Mouse (Mus musculus) CH12.LX (cell line): ENCODE measurements around the gene Ube2f. TPM values are rescaled to one million over a fixed set of nuclear protein-coding genes. Genes with fewer than 3 reads are reported as not detected.

Experiments used
- DNase-seq: peaks from one replicate; pipeline ENCODE4 v3.0.0-alpha.2; 2013; ENCODE audit errors: extremely low read depth
- H3K27ac ChIP-seq: 2 replicates; pipeline ENCODE4 v1.5.1; 2012; ENCODE audit warnings: low read depth, mild to moderate bottlenecking, control low read depth, moderate library complexity; ENCODE audit not compliant: insufficient read depth
- H3K27me3 ChIP-seq: replicated peaks from 2 replicates; pipeline ENCODE3; 2012; ENCODE audit warnings: inconsistent platforms
- H3K36me3 ChIP-seq, 2 experiments: replicated peaks in 1 of 2; 2 replicates each; pipeline versions ENCODE3 to v1.6.1; 2012; ENCODE audit warnings: inconsistent platforms in 1 of 2, low read length in 1 of 2, mild to moderate bottlenecking in 1 of 2, mixed read lengths in 1 of 2, moderate library complexity in 1 of 2; ENCODE audit not compliant: control insufficient read depth in 1 of 2, insufficient read depth in 1 of 2
- H3K4me1 ChIP-seq, 2 experiments: 2 replicates each; pipeline ENCODE4 v1.6.1; 2012; ENCODE audit warnings: inconsistent platforms in 1 of 2, moderate library complexity in 1 of 2; ENCODE audit not compliant: insufficient read depth in 2 of 2, control insufficient read depth in 1 of 2
- H3K4me2 ChIP-seq: 2 replicates; pipeline ENCODE4 v1.6.1; 2012; ENCODE audit warnings: low read depth, mild to moderate bottlenecking, control low read depth; ENCODE audit not compliant: poor library complexity, insufficient read depth, severe bottlenecking
- H3K4me3 ChIP-seq, 3 experiments: fragments of 150-350 bp in 1 of 3; sonication (generic) in 1 of 3; replicated peaks in 1 of 3; 2 replicates each; pipeline versions ENCODE3 to v1.5.1; 2011 to 2012; ENCODE audit warnings: low read depth in 2 of 3, low read length in 2 of 3, mild to moderate bottlenecking in 2 of 3, moderate library complexity in 2 of 3, control low read depth in 1 of 3, improper control_type of control experiment in 1 of 3, inconsistent platforms in 1 of 3, mixed read lengths in 1 of 3; ENCODE audit not compliant: poor library complexity in 1 of 3
- H3K79me2 ChIP-seq: replicated peaks from 2 replicates; pipeline ENCODE4 v1.6.1; 2012; ENCODE audit warnings: mild to moderate bottlenecking, moderate library complexity; ENCODE audit not compliant: control insufficient read depth, poor library complexity, insufficient read depth, severe bottlenecking; ENCODE audit errors: extremely low read depth
- H3K9ac ChIP-seq: 2 replicates; pipeline ENCODE4 v1.6.1; 2012; ENCODE audit warnings: low read depth, mild to moderate bottlenecking, control low read depth, moderate library complexity; ENCODE audit not compliant: insufficient read depth
- H3K9me3 ChIP-seq: replicated peaks from 2 replicates; pipeline ENCODE3; 2012; ENCODE audit warnings: low read length, inconsistent platforms, mixed read lengths
- BHLHE40 ChIP-seq: IDR thresholded peaks from 2 replicates; pipeline ENCODE4 v1.6.1; 2011; ENCODE audit warnings: mild to moderate bottlenecking, low read depth, low read length, improper control_type of control experiment
- CHD1 ChIP-seq: IDR thresholded peaks from 2 replicates; pipeline ENCODE4 v1.6.1; 2012; ENCODE audit warnings: low read depth, low read length, improper control_type of control experiment, inconsistent platforms
- CTCF ChIP-seq, 2 experiments: IDR thresholded peaks in 1 of 2; conservative IDR thresholded peaks in 1 of 2; 2 replicates each; pipeline ENCODE4 v1.5.1; 2011 to 2012; ENCODE audit warnings: low read depth in 2 of 2, low read length in 2 of 2, improper control_type of control experiment in 1 of 2, inconsistent platforms in 1 of 2, mild to moderate bottlenecking in 1 of 2, moderate library complexity in 1 of 2
- EP300 ChIP-seq: IDR thresholded peaks from 2 replicates; pipeline ENCODE4 v1.6.1; 2011; ENCODE audit warnings: low read length, improper control_type of control experiment
- GABPA ChIP-seq: IDR thresholded peaks from 2 replicates; pipeline ENCODE4 v1.6.1; 2012; ENCODE audit warnings: low read depth, low read length, improper control_type of control experiment, inconsistent platforms; ENCODE audit not compliant: insufficient replicate concordance
- HCFC1 ChIP-seq: IDR thresholded peaks from 2 replicates; pipeline ENCODE4 v1.6.1; 2012; ENCODE audit warnings: low read depth, mild to moderate bottlenecking, inconsistent platforms, low read length, improper control_type of control experiment
- JUN ChIP-seq: IDR thresholded peaks from 2 replicates; pipeline ENCODE4 v1.6.1; 2011; ENCODE audit warnings: low read depth, mild to moderate bottlenecking, low read length, improper control_type of control experiment, moderate library complexity; ENCODE audit not compliant: insufficient read depth
- KAT2A ChIP-seq: IDR thresholded peaks from 2 replicates; pipeline ENCODE4 v1.6.1; 2012; ENCODE audit warnings: low read length, improper control_type of control experiment, inconsistent platforms; ENCODE audit not compliant: insufficient replicate concordance
- MAFK ChIP-seq: IDR thresholded peaks from 2 replicates; pipeline ENCODE4 v1.6.1; 2011; ENCODE audit warnings: low read length, improper control_type of control experiment; ENCODE audit not compliant: insufficient replicate concordance
- MAX ChIP-seq: IDR thresholded peaks from 2 replicates; pipeline ENCODE4 v1.6.1; 2011; ENCODE audit warnings: low read length, improper control_type of control experiment
- MAZ ChIP-seq: IDR thresholded peaks from 2 replicates; pipeline ENCODE4 v1.6.1; 2012; ENCODE audit warnings: low read depth, mild to moderate bottlenecking, inconsistent platforms, low read length, improper control_type of control experiment, moderate library complexity
- MXI1 ChIP-seq: IDR thresholded peaks from 2 replicates; pipeline ENCODE4 v1.6.1; 2011; ENCODE audit warnings: mild to moderate bottlenecking, low read depth, low read length, improper control_type of control experiment
- MYC ChIP-seq: IDR thresholded peaks from 2 replicates; pipeline ENCODE4 v1.6.1; 2011; ENCODE audit warnings: low read depth, mild to moderate bottlenecking, improper control_type of control experiment, low read length
- NELFE ChIP-seq: IDR thresholded peaks from 2 replicates; pipeline ENCODE4 v1.6.1; 2011; ENCODE audit warnings: low read depth, low read length, improper control_type of control experiment
- POLR2A ChIP-seq: IDR thresholded peaks from 2 replicates; pipeline ENCODE4 v1.6.1; 2011; ENCODE audit warnings: low read depth, mild to moderate bottlenecking, improper control_type of control experiment, low read length
- POLR2AphosphoS2 ChIP-seq: IDR thresholded peaks from 2 replicates; pipeline ENCODE4 v1.6.1; 2011; ENCODE audit warnings: low read depth, low read length, improper control_type of control experiment
- RAD21 ChIP-seq: IDR thresholded peaks from 2 replicates; pipeline ENCODE4 v1.6.1; 2011; ENCODE audit warnings: low read depth, mild to moderate bottlenecking, low read length, improper control_type of control experiment, moderate library complexity
- RCOR1 ChIP-seq: conservative IDR thresholded peaks from 2 replicates; pipeline ENCODE4 v1.6.1; 2012; ENCODE audit warnings: low read depth, mild to moderate bottlenecking, inconsistent platforms, low read length, improper control_type of control experiment
- SIN3A ChIP-seq: IDR thresholded peaks from 2 replicates; pipeline ENCODE4 v1.6.1; 2012; ENCODE audit warnings: low read length, improper control_type of control experiment, inconsistent platforms
- TBP ChIP-seq: conservative IDR thresholded peaks from 2 replicates; pipeline ENCODE4 v1.6.1; 2011; ENCODE audit warnings: low read depth, low read length, improper control_type of control experiment
- TCF12 ChIP-seq: IDR thresholded peaks from 2 replicates; pipeline ENCODE4 v1.6.1; 2014; ENCODE audit warnings: low read depth, mild to moderate bottlenecking, inconsistent platforms, low read length, improper control_type of control experiment
- UBTF ChIP-seq: IDR thresholded peaks from 2 replicates; pipeline ENCODE4 v1.6.1; 2012; ENCODE audit warnings: low read depth, mild to moderate bottlenecking, inconsistent platforms, low read length, improper control_type of control experiment, moderate library complexity
- ZMIZ1 ChIP-seq: IDR thresholded peaks from 2 replicates; pipeline ENCODE4 v1.6.1; 2012; ENCODE audit warnings: low read depth, mild to moderate bottlenecking, inconsistent platforms, low read length, improper control_type of control experiment
- dilution Hi-C: fragments of 300-500 bp; cut with MboI; formaldehyde crosslinking; loops from 2 replicates; pipeline ENCODE4 v1.14.3; 2020; ENCODE audit warnings: low sequenced_read_pairs; ENCODE audit not compliant: extremely low pct_unique_long_range_greater_than_20kb, extremely low pct_ligation_motif_present
- in situ Hi-C: fragments of 300-500 bp; cut with MboI; formaldehyde crosslinking; loops from 3 replicates; pipeline ENCODE4 v1.14.3; 2019; ENCODE audit warnings: low sequenced_read_pairs, low pct_ligation_motif_present, low pct_unique_long_range_greater_than_20kb, mixed read lengths
- polyA plus RNA-seq: library from polyadenylated mRNA; unstranded; fragments of >175 nt; gene quantifications from 2 replicates; pipeline ENCODE4 v1.2.1, GENCODE M21; 2012; ENCODE audit warnings: low read depth; ENCODE audit not compliant: insufficient read length
- total RNA-seq, 2 experiments: library from RNA; depleted of rRNA; stranded (reverse); fragments of 300-350 nt in 1 of 2; fragments of >200 nt in 1 of 2; gene quantifications; 2 replicates each; pipeline ENCODE4 v1.2.3; 2012 to 2014

Gene Ube2f
- total and polyA plus RNA-seq, 3 experiments: 30.3 to 70.5 (median 58.1) TPM

DNA sequence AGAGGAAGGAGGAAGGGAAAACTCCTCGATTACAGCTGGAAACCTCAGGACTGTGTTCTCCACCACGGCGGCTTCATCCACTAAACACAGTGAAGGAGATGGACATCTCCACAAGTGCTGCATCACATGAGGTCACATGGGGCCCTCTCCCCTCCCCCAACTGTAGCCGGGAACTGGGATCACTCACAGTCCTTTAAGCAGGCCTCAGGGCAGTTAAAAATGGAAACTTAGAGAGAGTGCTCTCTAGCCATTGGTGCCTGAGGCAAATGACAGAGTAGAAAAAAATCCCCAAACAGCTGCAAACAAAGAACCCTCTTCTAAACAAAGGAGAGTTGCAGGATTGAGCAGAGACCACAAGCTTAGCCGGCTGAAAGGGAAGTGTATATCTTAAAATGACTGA, 63.1 kb downstream of the Ube2f start (continued):
- no peak for TF ChIP-seq ZMIZ1
- no peak for TF ChIP-seq POLR2AphosphoS2
- TF ChIP-seq CTCF (conservative IDR thresholded peaks at IDR 0.05 in 1 of 2, IDR thresholded peaks at IDR 0.05 in 1 of 2; ENCODE audit: low read depth in 2 of 2, low read length in 2 of 2): no peak
- no peak for TF ChIP-seq HCFC1
- no peak for TF ChIP-seq NELFE
- TF ChIP-seq KAT2A: no peak
- TF ChIP-seq GABPA: no peak
- no peak for TF ChIP-seq CHD1
- 0 out of 2 replicates have a peak, but pooled peaks have one; percentile 11 for TF ChIP-seq MAFK
- TF ChIP-seq TCF12: no peak
- no peak for TF ChIP-seq JUN
- TF ChIP-seq RAD21: no peak
- TF ChIP-seq SIN3A: 0 out of 2 replicates have a peak, but pooled peaks have one; percentile 47
- TF ChIP-seq MXI1: 0 out of 2 replicates have a peak, but pooled peaks have one; percentile 45
- TF ChIP-seq POLR2A: no peak
- TF ChIP-seq EP300: peak; percentile 48; the same call in 1 of the 2 replicates
- no peak for TF ChIP-seq UBTF
- TF ChIP-seq MAZ: no peak
- peak; percentile 56 for TF ChIP-seq BHLHE40
- TF ChIP-seq, all 38 proteins: peak for 11

DNA sequence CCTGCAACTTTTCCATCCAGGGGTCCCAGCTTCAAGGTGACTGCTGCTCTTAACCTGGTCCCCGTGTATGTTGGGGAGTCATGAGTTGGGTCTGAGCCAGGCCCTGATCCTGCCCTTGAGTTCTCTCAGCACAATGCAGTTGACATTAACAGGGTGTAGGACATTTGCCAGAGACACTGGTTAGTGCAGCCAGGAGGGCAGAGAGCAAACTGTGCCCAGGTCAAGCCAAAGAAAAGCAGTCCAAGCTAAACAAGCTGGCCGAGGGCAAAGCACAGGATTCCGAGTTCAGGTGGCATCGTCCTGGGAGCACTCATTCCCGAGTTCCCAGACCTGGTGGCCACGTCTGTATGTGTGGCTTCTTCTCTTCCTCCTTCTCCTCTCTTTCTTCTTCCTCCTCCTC, 67.6 kb downstream of the Ube2f start:
- Histone ChIP-seq H3K36me3 (peaks cover 36 to 96% of the 10 kb centered on the region in 2 experiments), H3K79me2 (no peaks in the 10 kb centered on the region), H3K27me3 (no peaks in the 10 kb centered on the region), H3K4me1 (peaks cover 6 to 18% of the 10 kb centered on the region in 2 experiments), H3K9me3 (no peaks in the 10 kb centered on the region), H3K9ac (no peak overlapping the region), H3K27ac (no peak overlapping the region), H3K4me2 (no peak overlapping the region), H3K4me3 (no peak overlapping the region)
- DNase-seq: no peak
- TF ChIP-seq SIN3A: no peak
- no peak for TF ChIP-seq MYC
- TF ChIP-seq MAX: no peak
- no peak for TF ChIP-seq TBP
- no peak for TF ChIP-seq POLR2AphosphoS2
- TF ChIP-seq RCOR1: no peak
- no peak for TF ChIP-seq TCF12
- no peak for TF ChIP-seq MXI1
- TF ChIP-seq JUN: no peak
- dilution Hi-C loops: no loop called here
- in situ Hi-C loops: no loop called here
